Mouse (Mus musculus) kidney, embryonic 15.5 days (tissue): ENCODE data around the gene Fam214a. TPM values are rescaled to one million over a fixed set of nuclear protein-coding genes. Genes with fewer than 3 reads are reported as not detected.

ENCODE experiments used
- ATAC-seq: fragments of 200-750 bp; cut with Nextera tagmentation; replicated peaks from 2 replicates; pipeline ENCODE4 v1.8.0; 2017; ENCODE audit warnings: moderate TSS enrichment; ENCODE audit not compliant: low FRiP score
- H3K27ac ChIP-seq: fragments of 300-500 bp; sonication (generic); 2 replicates; pipeline ENCODE4 v1.5.1; 2015; ENCODE audit warnings: mild to moderate bottlenecking, inconsistent platforms
- H3K27me3 ChIP-seq: fragments of 300-500 bp; sonication (generic); 2 replicates; pipeline ENCODE4 v1.6.1; 2015; ENCODE audit warnings: inconsistent platforms
- H3K36me3 ChIP-seq: fragments of 300-500 bp; sonication (generic); 2 replicates; pipeline ENCODE4 v1.6.1; 2015; ENCODE audit warnings: inconsistent platforms
- H3K4me1 ChIP-seq: fragments of 300-500 bp; sonication (generic); 2 replicates; pipeline ENCODE4 v1.6.1; 2015; ENCODE audit warnings: inconsistent platforms
- H3K4me2 ChIP-seq: fragments of 300-500 bp; sonication (generic); 2 replicates; pipeline ENCODE4 v1.6.1; 2015; ENCODE audit warnings: moderate library complexity, mild to moderate bottlenecking, inconsistent platforms
- H3K4me3 ChIP-seq: fragments of 300-500 bp; sonication (generic); replicated peaks from 2 replicates; pipeline ENCODE4 v1.5.1; 2015; ENCODE audit warnings: mild to moderate bottlenecking, inconsistent platforms
- H3K9ac ChIP-seq: fragments of 300-500 bp; sonication (generic); 2 replicates; pipeline ENCODE4 v1.6.1; 2015; ENCODE audit warnings: mild to moderate bottlenecking, inconsistent platforms
- H3K9me3 ChIP-seq: fragments of 300-500 bp; sonication (generic); replicated peaks from 2 replicates; pipeline ENCODE4 v1.6.1; 2016; ENCODE audit warnings: inconsistent platforms
- WGBS: fragments of 180-500 bp; shearing (Covaris S2); methylation state at CpG from one replicate; pipeline ENCODE4 v1.1.7; 2015; ENCODE audit warnings: mixed read lengths; 5-methylcytosine and 5-hydroxymethylcytosine counted together
- polyA plus RNA-seq: library from polyadenylated mRNA; unstranded; fragments of >200 nt; fragmentation: Nextera tagmentation; extraction: Ambion mirVana; gene quantifications from 2 replicates; pipeline ENCODE4 v1.2.1, GENCODE M21; 2015

Gene Fam214a
- polyA plus RNA-seq, 1 experiment from 2014 or later, result 12.0 TPM

- Histone ChIP-seq H3K9me3 (no peaks in the 10 kb centered on the region), H3K4me1 (no peaks in the 10 kb centered on the region), H3K27ac (no peak overlapping the region), H3K4me2 (no peak overlapping the region), H3K36me3 (peaks cover 42% of the 10 kb centered on the region), H3K9ac (no peak overlapping the region), H3K27me3 (no peaks in the 10 kb centered on the region), H3K4me3 (no peak overlapping the region)
- WGBS, result 93% methylated on average over 3 of the region's 3 CpGs
- ATAC-seq, result no peak
These were observed 66.9 kb downstream of the Fam214a start for GRCm38 (mm10) chr9:75019592-75019991.

GRCm38 (mm10) chr9:75020561-75020960 lies 67.9 kb downstream of the Fam214a start:
- Histone ChIP-seq H3K27me3 (no peaks in the 10 kb centered on the region), H3K4me3 (no peak overlapping the region), H3K36me3 (peaks cover 43% of the 10 kb centered on the region), H3K4me2 (no peak overlapping the region), H3K4me1 (no peaks in the 10 kb centered on the region), H3K27ac (no peak overlapping the region), H3K9ac (no peak overlapping the region), H3K9me3 (no peaks in the 10 kb centered on the region)
- no peak for ATAC-seq
- 84% methylated on average over 4 of the region's 4 CpGs for WGBS

- H3K9ac ChIP-seq, result no peak overlapping the region
- no peaks in the 10 kb centered on the region for H3K27me3 ChIP-seq
- no peak overlapping the region for H3K4me2 ChIP-seq
- no peak overlapping the region for H3K4me3 ChIP-seq
- peaks cover 41% of the 10 kb centered on the region for H3K36me3 ChIP-seq
- no peaks in the 10 kb centered on the region for H3K4me1 ChIP-seq
- H3K9me3 ChIP-seq, result no peaks in the 10 kb centered on the region
- H3K27ac ChIP-seq, result no peak overlapping the region
- ATAC-seq, result no peak
- 90% methylated on average over 7 of the region's 7 CpGs for WGBS
These were observed 69.9 kb downstream of the Fam214a start for GRCm38 (mm10) chr9:75022546-75022945.

GRCm38 (mm10) chr9:75023150-75023894 lies 70.6 kb downstream of the Fam214a start:
- Histone ChIP-seq H3K27me3 (no peaks in the 10 kb centered on the region), H3K27ac (no peak overlapping the region), H3K4me2 (no peak overlapping the region), H3K36me3 (peaks cover 38% of the 10 kb centered on the region), H3K9ac (no peak overlapping the region), H3K4me3 (no peak overlapping the region), H3K9me3 (no peaks in the 10 kb centered on the region), H3K4me1 (no peaks in the 10 kb centered on the region)
- ATAC-seq, result no peak
- WGBS, result 59% methylated on average over 5 of the region's 5 CpGs

GRCm38 (mm10) chr9:75024089-75024488 lies 71.4 kb downstream of the Fam214a start:
- H3K9ac ChIP-seq, result no peak overlapping the region
- H3K36me3 ChIP-seq, result peaks cover 32% of the 10 kb centered on the region
- H3K27me3 ChIP-seq, result no peaks in the 10 kb centered on the region
- no peak overlapping the region for H3K4me2 ChIP-seq
- ATAC-seq, result no peak
- H3K4me1 ChIP-seq, result no peaks in the 10 kb centered on the region
- WGBS, result 48% methylated on average over 7 of the region's 7 CpGs
- H3K9me3 ChIP-seq, result no peaks in the 10 kb centered on the region
- H3K4me3 ChIP-seq, result no peak overlapping the region
- H3K27ac ChIP-seq, result no peak overlapping the region

GRCm38 (mm10) chr9:75025689-75026088 lies 73.0 kb downstream of the Fam214a start:
- H3K4me1 ChIP-seq, result no peaks in the 10 kb centered on the region
- H3K27me3 ChIP-seq, result no peaks in the 10 kb centered on the region
- no peak overlapping the region for H3K4me2 ChIP-seq
- H3K9ac ChIP-seq, result no peak overlapping the region
- peaks cover 16% of the 10 kb centered on the region for H3K36me3 ChIP-seq
- no peak overlapping the region for H3K27ac ChIP-seq
- H3K9me3 ChIP-seq, result no peaks in the 10 kb centered on the region
- no peak for ATAC-seq
- WGBS, result 77% methylated on average over 6 of the region's 6 CpGs
- H3K4me3 ChIP-seq, result no peak overlapping the region

GRCm38 (mm10) chr9:75032408-75032807 lies 79.7 kb downstream of the Fam214a start:
- Histone ChIP-seq H3K9me3 (no peaks in the 10 kb centered on the region), H3K9ac (no peak overlapping the region), H3K27me3 (no peaks in the 10 kb centered on the region), H3K4me2 (no peak overlapping the region), H3K27ac (no peak overlapping the region), H3K4me1 (no peaks in the 10 kb centered on the region), H3K36me3 (peaks cover 6% of the 10 kb centered on the region; the same call in 1 of the 2 replicates), H3K4me3 (no peak overlapping the region)
- 87% methylated on average over 1 of the region's 1 CpGs for WGBS
- no peak for ATAC-seq

GRCm38 (mm10) chr9:75033141-75033540 lies 80.5 kb downstream of the Fam214a start:
- H3K4me2 ChIP-seq, result no peak overlapping the region
- WGBS, result 64% methylated on average over 7 of the region's 7 CpGs
- no peak overlapping the region for H3K9ac ChIP-seq
- no peak overlapping the region for H3K4me3 ChIP-seq
- H3K27ac ChIP-seq, result no peak overlapping the region
- no peaks in the 10 kb centered on the region for H3K4me1 ChIP-seq
- no peak for ATAC-seq
- no peaks in the 10 kb centered on the region for H3K27me3 ChIP-seq
- H3K9me3 ChIP-seq, result no peaks in the 10 kb centered on the region
- peaks cover 6% of the 10 kb centered on the region; the same call in 1 of the 2 replicates for H3K36me3 ChIP-seq

GRCm38 (mm10) chr9:75034691-75035090 lies 82.0 kb downstream of the Fam214a start:
- Histone ChIP-seq H3K27me3 (no peaks in the 10 kb centered on the region), H3K27ac (no peak overlapping the region), H3K36me3 (peaks cover 6% of the 10 kb centered on the region; the same call in 1 of the 2 replicates), H3K9ac (no peak overlapping the region), H3K4me1 (peaks cover 9% of the 10 kb centered on the region), H3K4me2 (no peak overlapping the region), H3K9me3 (no peaks in the 10 kb centered on the region), H3K4me3 (no peak overlapping the region)
- no peak for ATAC-seq
- 17% methylated on average over 1 of the region's 1 CpGs for whole genome bisulfite sequencing

- no peak for ATAC-seq
- Histone ChIP-seq H3K27me3 (no peaks in the 10 kb centered on the region), H3K4me3 (no peak overlapping the region), H3K27ac (no peak overlapping the region), H3K9me3 (no peaks in the 10 kb centered on the region), H3K9ac (no peak overlapping the region), H3K4me2 (no peak overlapping the region), H3K36me3 (peaks cover 6% of the 10 kb centered on the region; the same call in 1 of the 2 replicates), H3K4me1 (peaks cover 12% of the 10 kb centered on the region)
- WGBS, result 68% methylated on average over 4 of the region's 4 CpGs
These were observed 83.3 kb downstream of the Fam214a start for GRCm38 (mm10) chr9:75035944-75036343.

- Histone ChIP-seq H3K9ac (peak within 1 kb of the TSS; percentile 92), H3K4me2 (peak within 1 kb of the TSS; percentile 58), H3K9me3 (no peaks in the 10 kb centered on the region), H3K4me3 (peak within 1 kb of the TSS; percentile 98), H3K36me3 (no peaks in the 10 kb centered on the region), H3K4me1 (peaks cover 12% of the 10 kb centered on the region), H3K27ac (peak within 1 kb of the TSS; percentile 83), H3K27me3 (no peaks in the 10 kb centered on the region)
- ATAC-seq, result peak; percentile 95
- under 1% methylated on average over 72 of the region's 73 CpGs for WGBS
These were observed 85.0 kb downstream of the Fam214a start, which contains the start of gene Arpp19 for GRCm38 (mm10) chr9:75037451-75038356. Arpp19 (plus strand) TSS chr9:75037614.

GRCm38 (mm10) chr9:75038357-75038688 lies 85.6 kb downstream of the Fam214a start:
- Histone ChIP-seq H3K9me3 (no peaks in the 10 kb centered on the region), H3K27me3 (no peaks in the 10 kb centered on the region), H3K27ac (peak overlapping the region; percentile 83; the same call in 1 of the 2 replicates), H3K36me3 (peaks cover 5% of the 10 kb centered on the region), H3K9ac (peak overlapping the region; percentile 92), H3K4me3 (peak overlapping the region; percentile 98), H3K4me2 (peak overlapping the region; percentile 58), H3K4me1 (peaks cover 12% of the 10 kb centered on the region)
- WGBS, result under 1% methylated on average over 10 of the region's 10 CpGs
- ATAC-seq, result no peak
